Mouse (Mus musculus) inflammation-experienced regulatory T-cells, adult 6 months (primary cell): ENCODE measurements around the gene 1700034J05Rik. TPM values are rescaled to one million over a fixed set of nuclear protein-coding genes. Genes with fewer than 3 reads are reported as not detected.
A peak's percentile ranks its signal among the peaks of the same experiment; 100 is the strongest.

Experiments used
- ATAC-seq: one replicate; pipeline ENCODE4 v1.8.0; 2017
- polyA plus RNA-seq, 3 experiments: library from polyadenylated mRNA; unstranded; fragments of 100-300 nt; shearing (Covaris generic); gene quantifications; one replicate each; pipeline ENCODE4 v1.2.1; 2017

The 1700034J05Rik gene
- polyA plus RNA-seq, 3 experiments from 2014 or later: 0.40 TPM; not detected in 2

DNA sequence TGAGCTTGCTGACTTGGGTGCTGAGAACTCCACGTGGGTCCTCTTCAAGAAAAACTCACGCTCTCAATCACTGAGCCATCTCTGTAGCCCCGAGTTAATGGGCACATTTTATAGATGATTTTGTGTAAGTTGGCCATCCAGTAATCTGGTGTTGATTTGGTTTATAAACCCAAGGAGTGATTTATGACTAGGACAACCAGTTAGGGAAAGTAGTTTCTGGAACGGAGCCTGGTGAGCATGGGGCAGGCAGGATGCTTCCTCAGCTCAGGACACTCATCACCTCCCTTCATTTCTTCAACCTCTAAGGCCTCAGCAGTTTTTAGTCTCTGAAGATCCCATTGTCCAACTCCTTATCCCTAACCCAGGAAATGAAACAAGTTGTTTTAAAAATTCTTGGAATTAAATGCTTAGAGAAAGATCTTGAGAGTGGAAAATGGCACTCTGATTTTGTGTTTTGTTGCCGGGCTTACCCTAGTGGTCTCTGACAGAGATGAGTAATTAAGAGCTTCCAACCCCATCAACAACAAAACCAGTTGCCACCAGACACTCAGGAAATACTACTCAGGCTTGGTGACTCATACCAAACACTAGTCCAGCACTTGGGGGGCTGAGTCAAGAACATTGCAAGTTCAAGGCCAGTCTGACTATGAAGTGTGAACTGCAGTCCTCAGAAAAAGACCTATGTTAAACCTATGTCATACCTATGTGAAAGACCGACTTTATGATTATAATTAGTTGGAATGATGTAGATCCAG lies 9.4 kb upstream of the 1700034J05Rik start:
- ATAC-seq: no peak

DNA sequence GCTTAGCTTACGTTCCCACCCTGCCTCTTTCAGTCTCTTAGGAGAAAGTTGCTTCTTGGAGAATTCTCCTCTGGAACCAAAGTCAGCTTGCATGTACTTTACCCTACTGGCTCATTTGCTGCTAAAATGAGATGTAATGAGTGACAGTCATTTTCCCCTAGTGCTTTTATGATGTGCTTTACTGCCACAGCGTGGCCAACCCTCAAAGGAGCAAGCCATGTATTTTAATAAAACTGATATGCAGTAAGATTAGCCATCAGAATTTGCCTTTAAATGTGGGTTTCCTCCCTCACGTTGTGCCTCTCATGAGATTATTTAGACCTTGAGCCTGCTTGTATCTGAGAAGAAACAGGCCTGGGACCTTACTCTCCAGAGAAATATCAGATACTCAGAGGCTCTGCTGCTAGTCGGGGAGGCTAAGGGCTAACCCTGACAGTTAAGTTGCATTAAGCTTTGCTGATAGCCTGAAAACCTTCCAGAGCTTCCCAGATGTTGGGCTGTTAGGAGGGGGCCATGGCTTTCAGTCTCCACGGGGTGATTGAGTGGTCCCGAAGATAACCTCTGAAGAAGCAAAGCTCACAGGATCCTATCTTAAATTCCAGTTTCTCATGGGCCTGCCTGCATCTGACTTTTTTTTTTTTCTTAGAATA lies 7.7 kb upstream of the 1700034J05Rik start:
- ATAC-seq: no peak

DNA sequence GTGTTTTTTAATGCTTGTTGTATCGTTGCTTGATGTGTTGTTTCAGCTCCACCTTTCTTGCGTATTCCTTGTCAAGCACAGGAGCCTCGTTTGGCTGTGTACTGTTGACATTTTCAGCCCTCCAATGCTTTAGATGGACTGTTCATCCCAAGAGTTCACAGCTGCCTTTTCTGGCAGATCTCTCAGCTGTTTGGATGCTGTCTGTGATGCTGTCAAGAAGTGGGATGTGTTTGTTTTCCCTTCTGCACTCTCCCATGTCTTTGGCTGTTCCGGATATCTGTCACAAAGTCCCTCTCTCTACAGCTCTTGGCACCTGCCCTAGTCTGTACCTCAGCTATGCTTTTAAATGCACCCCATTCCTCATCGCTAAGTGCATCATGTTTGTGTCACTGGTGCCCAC lies 6.7 kb upstream of the 1700034J05Rik start:
- ATAC-seq: no peak

DNA sequence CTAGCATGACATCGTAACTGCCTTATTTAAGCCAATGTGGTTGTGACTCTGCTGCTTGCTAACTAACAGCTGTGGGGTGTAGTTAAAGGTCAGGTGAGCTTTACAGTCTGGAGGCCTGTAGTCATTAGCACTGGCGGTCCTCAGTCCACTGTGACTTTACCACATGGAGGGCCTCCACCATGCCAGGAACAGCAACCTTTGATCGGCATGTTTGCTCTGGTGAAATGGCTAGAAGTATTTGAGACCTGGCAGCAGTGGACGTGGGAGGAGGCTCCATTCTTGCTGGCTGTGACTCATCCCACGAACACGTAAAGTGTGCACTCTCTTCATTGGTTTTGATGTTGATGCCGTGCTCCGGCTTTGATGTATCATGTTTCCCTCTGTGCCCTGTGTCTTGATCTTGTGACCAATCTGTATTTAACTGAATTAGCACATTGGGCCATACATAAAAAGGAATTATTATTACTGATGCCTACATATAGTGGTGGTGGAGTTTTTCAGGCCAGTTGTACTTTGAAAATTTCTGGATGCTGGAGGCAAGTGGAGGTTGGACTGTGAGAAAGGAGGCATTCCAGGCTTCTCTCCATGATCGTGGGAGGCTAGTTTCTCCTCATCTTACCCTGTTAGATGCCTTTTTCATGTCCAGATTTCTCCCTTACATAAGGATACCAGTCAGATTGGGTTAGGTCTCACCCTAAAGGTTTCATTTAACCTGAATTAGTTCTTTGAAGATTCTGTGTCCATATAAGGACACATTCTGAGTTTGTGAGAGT lies 5.9 kb upstream of the 1700034J05Rik start:
- ATAC-seq: peak; percentile 93

DNA sequence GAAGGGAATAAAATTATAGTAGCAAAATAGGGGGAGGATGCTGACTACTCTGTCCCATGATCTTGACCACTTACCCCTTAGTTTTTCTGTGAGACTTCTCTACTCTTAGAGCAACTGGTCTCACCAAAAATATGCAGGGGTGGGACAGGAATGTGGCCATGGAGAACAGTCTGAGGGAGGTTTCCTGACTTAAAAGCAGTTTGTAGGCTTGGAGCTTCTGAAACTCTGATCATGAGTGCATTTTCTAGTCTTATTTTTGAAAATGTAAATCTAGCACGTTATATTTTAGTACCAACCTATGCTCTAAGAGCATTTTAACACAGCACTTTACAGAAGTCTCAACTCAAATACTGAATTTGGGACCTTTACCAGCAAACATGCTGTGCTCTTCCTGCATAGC lies 4.5 kb upstream of the 1700034J05Rik start:
- no peak for ATAC-seq

DNA sequence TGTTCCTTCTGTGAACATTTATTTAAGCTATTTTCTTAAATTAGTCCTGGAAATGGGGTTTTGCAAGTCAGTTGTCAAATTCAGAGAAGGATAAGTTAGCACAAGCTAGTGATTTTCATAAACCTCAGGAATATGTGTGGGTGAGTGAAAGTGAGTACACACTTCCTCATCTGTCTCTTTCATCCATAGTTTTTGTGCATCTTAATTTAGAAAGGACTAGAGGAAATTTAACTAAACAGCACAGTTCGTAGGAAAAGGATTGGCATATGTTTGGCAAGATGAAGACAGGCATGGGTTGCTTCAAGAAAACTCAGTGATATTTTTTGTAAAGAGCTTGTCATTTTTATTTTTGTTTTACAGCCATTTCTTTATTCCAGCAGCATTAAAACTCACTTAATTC lies 2.7 kb upstream of the 1700034J05Rik start:
- no peak for ATAC-seq

DNA sequence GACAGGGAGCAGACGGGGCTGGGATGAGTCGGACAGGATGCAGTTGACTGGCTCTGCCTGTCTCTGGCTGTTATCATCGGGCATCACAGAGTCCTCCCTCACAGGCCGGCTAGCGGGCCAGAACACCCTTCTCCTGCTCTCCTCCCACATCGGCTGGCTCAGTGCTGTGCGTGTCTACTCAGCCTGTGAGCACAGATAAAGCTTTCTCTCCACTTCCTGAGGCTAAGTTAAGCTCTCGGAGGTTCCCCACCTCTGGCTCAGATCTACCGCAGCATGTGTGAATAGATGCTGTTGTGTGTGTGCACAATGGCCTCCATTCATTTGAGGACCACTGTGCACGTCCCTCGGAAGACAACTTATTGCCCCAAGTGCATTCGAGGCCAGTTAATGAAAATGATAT lies 1.7 kb upstream of the 1700034J05Rik start:
- no peak for ATAC-seq

DNA sequence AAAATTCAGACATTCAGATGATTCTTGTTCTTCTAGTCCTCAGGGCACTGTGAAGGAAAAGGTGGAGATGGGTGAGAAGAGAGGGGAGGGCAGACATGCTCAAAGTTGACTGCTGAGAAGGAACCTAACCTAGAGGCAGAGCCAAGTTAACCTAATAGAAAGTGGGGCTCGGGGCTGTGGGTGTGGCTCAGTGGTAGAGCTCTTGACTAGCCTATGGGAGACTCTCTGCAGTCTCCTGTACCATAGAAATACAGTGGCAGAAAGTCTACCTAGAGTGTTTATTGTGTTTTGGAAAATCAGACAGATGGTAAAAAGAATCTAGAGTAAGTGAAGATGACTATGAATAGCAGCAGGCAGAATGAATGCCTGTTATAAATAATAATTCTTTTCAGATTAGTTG lies 1.3 kb upstream of the 1700034J05Rik start:
- ATAC-seq: no peak

DNA sequence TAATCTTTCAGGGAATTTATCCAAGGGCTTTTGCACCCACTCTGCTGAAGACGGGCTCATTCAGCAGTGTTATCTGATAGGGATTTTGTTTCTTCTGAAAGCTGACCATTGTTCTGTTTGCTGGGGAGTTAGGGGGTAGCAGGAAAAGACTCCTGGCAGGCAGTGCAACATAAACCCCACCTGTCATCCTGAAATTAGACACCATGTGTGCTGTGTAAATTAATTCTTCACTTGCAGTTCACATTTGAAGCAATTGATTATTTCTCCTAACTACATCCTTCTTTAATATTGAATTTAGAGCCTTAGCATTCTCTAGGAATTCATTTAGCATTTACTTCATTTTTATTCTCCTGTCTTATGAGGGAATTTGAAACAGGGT lies 3.8 kb downstream of the 1700034J05Rik start:
- no peak for ATAC-seq

DNA sequence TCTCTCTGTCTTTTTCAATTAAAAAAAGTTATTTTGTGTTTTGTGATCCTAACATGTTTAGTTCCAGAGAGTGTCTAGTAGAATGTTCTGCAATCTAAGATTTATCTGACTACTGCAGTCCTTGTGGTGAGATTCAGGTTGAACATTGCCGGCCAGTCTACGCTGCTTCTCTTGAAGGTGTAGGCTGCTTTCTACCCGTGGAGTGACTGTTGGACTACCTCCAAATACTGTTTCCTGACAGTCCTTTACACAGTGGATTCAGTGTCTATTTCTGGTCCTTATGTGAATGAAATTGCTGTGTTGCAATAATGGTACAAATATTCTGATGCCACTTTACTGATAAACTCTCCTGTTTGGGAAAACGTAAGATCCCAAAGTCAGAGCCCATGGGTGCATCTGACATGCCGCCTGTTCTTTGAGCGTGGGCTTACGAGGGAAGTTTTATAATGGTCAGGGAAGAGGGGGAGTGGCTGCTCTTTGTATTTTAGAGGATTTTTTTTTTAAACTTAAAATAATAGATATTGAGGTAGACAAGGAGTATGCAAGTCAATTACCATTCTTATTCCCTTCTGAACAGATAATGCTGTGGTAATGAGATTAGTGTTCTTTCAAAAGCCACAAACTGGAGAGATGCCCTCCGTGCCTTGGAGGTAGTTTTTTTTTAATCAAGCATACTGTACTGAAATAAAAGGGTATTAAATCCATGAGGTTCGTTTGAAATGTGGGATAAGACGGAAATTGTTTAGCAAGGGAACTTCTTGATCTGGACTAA lies 4.4 kb downstream of the 1700034J05Rik start:
- no peak for ATAC-seq

DNA sequence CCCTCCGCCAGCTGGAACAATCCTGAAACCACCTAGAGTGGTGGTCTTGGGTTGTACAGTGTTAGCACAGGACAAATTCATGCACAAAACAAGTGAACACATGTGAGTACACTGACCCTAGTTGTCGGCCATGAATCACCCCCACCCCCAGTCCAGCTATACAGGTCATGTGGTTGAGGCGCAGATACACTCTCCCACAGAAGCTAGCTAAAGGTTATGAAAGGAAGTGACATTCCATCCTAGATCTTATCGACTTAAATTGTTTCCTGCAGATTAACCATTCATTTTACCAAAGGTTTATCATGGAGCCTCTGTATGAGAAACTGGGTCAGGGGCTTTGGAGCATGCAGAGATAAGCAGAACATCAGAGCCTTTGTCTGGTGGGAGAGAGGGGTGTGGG lies 7.0 kb downstream of the 1700034J05Rik start:
- ATAC-seq: no peak

DNA sequence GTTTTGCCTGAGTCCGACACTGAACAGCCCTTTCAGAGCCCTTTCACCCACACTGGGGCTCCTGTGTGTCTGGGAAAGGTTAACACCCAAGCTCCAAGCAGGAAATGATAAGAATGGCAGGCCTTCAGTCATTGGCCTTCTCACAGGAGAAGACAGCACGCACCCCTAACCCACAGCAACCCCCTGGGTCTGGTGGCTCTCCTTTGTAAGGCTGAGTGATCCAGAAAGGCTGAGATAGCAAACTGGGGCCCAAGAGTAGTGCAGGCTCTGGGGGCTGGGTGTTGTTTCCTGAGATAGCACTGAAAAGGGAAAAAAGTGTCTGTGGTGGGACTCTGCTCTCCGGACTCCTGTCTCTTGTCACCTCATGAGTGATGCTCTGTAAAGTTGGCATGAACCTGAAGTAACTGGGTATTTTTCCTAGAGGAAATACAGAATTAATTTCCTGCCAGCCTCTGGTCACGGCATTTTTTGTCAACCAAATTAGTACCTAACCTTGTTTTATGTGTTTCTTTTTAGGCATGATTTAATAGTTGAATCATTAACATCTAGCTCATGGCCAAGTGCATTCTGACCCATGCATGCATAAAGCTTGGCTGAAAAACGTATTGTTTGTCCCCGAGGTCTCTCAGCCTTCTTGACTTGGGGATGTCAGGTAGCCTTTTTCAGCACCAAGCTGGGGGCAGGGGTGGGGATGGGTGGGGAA lies 7.7 kb downstream of the 1700034J05Rik start:
- no peak for ATAC-seq

DNA sequence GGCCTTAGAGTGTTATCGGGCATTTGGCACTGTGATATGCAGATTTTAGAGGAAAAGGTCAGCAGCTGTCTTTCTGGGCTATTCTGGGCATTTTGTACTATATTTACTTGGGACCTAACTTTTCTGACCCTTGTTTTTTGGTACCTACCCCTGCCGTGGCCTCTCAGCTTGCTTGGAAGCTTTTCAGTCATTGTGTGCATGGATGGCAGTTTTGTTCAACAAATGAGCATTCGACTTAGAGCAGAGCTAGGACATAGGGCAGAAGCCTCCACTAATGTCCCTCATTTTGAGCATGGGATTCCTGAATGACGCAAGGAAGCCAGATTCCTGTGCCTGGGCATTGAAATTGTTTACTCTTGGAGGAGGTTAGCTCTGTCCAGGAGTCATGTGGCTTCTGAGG lies 9.4 kb downstream of the 1700034J05Rik start:
- no peak for ATAC-seq

DNA sequence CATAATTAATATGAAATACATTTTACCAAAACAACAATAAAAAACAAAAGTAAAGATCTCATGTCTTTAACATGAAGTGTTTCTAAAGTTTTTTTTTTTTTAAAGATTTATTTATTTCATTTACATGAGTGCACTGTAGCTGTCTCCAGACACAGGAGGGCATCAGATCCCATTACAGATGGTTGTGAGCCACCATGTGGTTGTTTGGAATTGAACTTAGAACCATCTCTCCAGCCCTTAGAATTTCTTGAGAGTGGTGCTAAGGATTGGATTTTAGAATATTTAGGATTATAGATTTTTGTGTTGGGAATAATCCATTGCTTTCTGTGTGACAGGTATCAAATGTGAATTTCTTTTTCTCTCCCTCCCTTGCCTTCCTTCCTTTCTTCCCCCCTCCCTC lies 10.2 kb downstream of the 1700034J05Rik start:
- ATAC-seq: no peak

DNA sequence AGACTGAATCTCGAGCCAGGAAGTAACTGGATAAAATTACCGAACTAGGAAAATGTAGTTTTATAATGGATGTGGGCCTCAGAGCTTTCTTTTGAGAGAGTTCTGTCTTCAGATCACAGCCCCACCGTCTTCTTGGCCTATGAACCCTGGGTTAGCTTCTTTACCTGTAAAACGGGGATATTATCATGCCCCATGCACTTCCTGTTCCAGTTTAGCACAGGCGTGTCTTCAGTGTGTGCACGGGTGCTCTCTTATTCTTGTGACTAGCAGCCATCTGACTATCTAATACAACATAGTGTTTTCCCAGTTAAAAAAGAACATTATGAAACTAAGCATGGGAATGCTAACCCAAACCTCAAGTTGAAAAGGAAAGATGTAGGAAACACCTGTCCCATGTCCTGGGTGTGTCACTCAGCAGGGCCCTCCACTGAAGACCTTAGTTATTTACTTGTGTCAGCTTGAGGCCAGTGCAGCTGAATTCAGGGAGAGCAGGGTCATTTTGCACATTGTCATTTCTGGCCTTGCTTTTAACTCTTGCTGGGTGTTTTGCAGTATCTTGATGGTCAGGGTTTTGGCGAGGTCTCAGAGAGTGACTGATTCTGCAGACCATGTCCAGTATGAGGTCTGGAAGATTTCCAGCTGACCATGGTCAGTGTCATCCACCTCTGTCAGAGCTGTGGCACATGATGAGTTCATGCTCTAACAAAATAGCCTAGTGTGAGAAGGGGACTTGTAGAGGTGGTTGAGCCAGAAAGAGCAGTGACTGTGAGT lies 12.5 kb downstream of the 1700034J05Rik start:
- no peak for ATAC-seq

DNA sequence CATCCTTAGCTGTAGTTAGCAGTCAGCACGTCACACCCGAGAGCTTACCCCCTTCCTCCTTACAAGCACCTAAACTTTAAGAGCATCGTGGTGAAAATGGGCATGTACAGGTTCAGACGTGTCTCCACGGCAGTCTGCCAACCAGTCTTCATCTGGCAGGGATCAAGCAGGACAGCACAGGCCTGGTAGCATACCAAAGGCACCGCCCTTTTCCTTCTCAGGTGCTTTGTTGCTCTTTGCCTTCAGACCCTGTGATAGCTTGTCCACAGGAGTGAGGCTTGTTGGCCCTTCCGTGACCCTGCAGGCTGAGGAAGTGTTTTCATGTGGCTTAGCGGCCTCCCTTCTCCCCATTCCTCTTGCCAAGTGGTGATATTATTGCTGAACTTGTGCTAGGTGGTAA lies 15.2 kb downstream of the 1700034J05Rik start:
- ATAC-seq: no peak

DNA sequence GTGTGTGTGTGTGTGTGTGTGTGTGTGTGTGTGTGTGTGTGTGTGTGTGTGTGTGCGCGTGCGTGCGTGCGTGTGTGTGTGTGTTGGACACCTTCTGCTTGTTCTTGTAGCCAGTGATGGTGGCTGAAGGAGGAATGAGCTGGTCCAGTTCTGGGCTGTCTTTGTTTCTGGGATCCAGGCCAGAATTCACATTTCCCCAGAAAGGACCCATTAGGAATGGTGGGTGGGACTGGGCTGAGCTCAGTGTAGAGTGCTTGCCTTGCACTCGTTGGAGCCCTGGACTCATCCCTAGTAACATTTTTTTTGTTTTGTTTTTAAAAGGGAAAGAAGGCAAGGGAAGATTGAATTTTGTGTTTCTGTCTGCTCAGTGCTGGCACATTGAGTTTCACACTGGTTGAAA lies 18.3 kb downstream of the 1700034J05Rik start:
- no peak for ATAC-seq

DNA sequence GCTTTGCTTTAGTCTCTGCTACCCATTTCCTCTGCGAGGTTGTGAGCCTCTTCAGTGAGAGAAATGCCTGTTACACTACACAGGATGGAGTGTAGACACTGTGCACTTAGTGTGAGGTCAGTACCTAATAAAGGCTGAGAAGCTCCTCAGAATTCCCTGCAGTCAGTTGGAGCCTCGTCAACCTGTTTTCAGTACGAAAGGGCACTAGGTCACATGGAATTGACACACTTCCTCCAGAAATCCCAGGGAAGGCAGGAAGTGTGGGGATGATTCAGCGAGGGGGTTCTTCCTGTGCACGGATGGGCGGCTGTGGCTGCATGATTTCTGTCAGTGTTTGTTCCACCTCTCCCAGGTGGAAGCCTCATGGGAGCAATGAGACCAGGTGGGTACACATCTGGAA lies 21.1 kb downstream of the 1700034J05Rik start:
- ATAC-seq: no peak

DNA sequence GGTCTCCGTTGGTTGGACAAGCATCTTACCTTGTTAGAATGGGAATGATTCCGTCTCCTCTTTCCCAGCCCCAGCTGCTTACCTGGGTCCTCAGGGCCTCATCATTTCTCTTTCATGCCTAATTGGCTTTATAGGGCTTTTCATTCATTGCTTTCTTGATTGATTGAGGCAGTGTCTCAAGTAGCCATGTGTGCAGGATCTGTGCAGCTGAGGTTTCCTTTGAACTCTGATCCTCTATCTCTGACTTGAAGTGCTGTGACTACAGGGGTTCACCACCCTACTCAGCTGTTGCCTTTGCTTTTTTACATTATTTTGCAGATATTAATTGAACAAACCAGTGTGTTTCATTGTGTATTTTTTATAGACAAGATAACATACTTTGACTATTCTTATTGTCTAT lies 25.2 kb downstream of the 1700034J05Rik start:
- ATAC-seq: no peak

DNA sequence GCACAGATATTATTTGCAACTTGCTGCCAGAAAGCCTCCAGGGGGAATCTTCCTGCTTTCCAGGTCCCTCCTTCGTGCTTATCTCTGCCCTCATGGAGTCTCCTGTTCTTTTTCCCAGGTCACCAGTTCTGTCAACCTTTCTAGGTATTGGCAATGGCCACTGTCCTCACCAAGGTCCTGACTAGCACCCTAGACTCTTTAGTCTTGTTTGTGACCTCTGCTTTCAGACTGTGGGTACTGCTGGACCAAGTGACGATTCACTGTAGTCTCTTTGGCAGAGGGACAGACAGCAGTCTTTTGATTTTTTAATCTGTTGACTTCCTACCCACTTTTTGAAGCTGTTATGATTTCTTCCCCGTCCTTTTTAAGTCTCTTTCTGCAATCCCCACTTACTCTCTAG lies 26.1 kb downstream of the 1700034J05Rik start:
- ATAC-seq: no peak

DNA sequence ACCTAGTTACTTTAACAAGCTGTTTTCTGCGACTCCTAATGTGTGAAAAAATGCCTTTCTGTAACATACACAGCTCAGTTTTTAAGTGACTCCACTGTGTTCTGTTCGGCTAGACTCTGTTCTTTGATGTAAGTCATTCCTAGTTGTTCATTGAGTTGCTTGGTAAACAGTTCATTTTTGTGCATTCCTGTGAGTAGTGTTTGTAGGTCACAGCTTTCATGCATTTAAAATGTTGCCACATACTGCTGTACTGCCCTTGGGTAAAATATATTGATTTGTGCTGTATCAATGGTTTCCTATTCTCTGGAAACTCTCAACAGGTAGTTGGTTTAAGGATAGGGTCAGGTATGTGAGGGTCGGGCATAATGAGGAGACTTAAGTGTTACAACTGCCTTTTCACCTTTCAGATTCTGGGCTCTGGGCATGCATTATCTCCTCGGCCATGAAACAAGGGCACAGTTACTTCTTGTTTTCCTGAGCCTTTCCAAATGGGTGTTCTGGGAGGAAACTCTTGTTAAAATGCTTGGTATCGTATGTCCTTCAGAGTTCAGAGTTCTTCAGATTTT lies 27.7 kb downstream of the 1700034J05Rik start:
- no peak for ATAC-seq
